Mouse (Mus musculus) granulocyte monocyte progenitor cell, adult 5-6 weeks (primary cell): ENCODE data around the gene Tnik. TPM values are rescaled to one million over a fixed set of nuclear protein-coding genes. Genes with fewer than 3 reads are reported as not detected.

ENCODE experiments used
- ATAC-seq: replicated peaks from 2 replicates; pipeline ENCODE4 v1.8.0; 2016; ENCODE audit warnings: mild to moderate bottlenecking, moderate TSS enrichment, inconsistent platforms; ENCODE audit not compliant: poor library complexity, severe bottlenecking
- total RNA-seq, 2 experiments: library from RNA; stranded (forward) in 1 of 2; stranded (reverse) in 1 of 2; fragments of 200-712, 200-1000 nt in 1 of 2; fragments of >200 nt in 1 of 2; fragmentation: Nextera tagmentation in 1 of 2; gene quantifications; 2 replicates each; pipeline ENCODE4 v1.2.3; 2014 to 2017

The Tnik gene
- total RNA-seq, 2 experiments from 2014 or later: 3.5 to 6.5 TPM

- ATAC-seq: no peak
These were observed 419.4 kb downstream of the Tnik start for GRCm38 (mm10) chr3:28682411-28682810.

GRCm38 (mm10) chr3:28685510-28685909, 422.5 kb downstream of the Tnik start:
- ATAC-seq: no peak

GRCm38 (mm10) chr3:28694811-28695210, 431.8 kb downstream of the Tnik start:
- ATAC-seq: no peak

- no peak for ATAC-seq
These were observed 432.6 kb downstream of the Tnik start for GRCm38 (mm10) chr3:28695608-28696007.

- no peak for ATAC-seq
These were observed 433.1 kb downstream of the Tnik start for GRCm38 (mm10) chr3:28696162-28696561.

- ATAC-seq: no peak
These were observed 434.8 kb downstream of the Tnik start, which contains the start of gene Slc2a2 for GRCm38 (mm10) chr3:28697797-28698196. Gene Slc2a2 (plus strand): TSS chr3:28697903.

- ATAC-seq: no peak
These were observed 436.6 kb downstream of the Tnik start for GRCm38 (mm10) chr3:28699601-28700000.

GRCm38 (mm10) chr3:28705522-28706137, 442.6 kb downstream of the Tnik start:
- ATAC-seq: peak; percentile 79

GRCm38 (mm10) chr3:28706736-28707135, 443.7 kb downstream of the Tnik start:
- ATAC-seq: no peak

- peak; percentile 62 for ATAC-seq
These were observed 446.7 kb downstream of the Tnik start for GRCm38 (mm10) chr3:28709740-28710139.

- no peak for ATAC-seq
These were observed 451.1 kb downstream of the Tnik start for GRCm38 (mm10) chr3:28713913-28714698.

GRCm38 (mm10) chr3:28718521-28718920, 455.5 kb downstream of the Tnik start:
- ATAC-seq: no peak

GRCm38 (mm10) chr3:28721218-28721617, 458.2 kb downstream of the Tnik start:
- ATAC-seq: no peak

- no peak for ATAC-seq
These were observed 458.8 kb downstream of the Tnik start for GRCm38 (mm10) chr3:28721838-28722237.

- no peak for ATAC-seq
These were observed 459.5 kb downstream of the Tnik start for GRCm38 (mm10) chr3:28722531-28722930.

GRCm38 (mm10) chr3:28723534-28723933, 460.5 kb downstream of the Tnik start:
- no peak for ATAC-seq

GRCm38 (mm10) chr3:28725203-28725602, 462.2 kb downstream of the Tnik start:
- no peak for ATAC-seq
